Mouse (Mus musculus) adrenal gland, adult 18-20 months (tissue): ENCODE data around the gene Sirpb1b. TPM values are rescaled to one million over a fixed set of nuclear protein-coding genes. Genes with fewer than 3 reads are reported as not detected.
"Not testable (repeated sequence)": the region's sequence is repeated elsewhere in the genome, so short reads cannot be mapped to it uniquely, and the experiment has no call there.

Source experiments
- DNase-seq, 2 experiments: peaks; one replicate each; pipeline ENCODE4 v3.0.0; 2021 to 2022; ENCODE audit warnings: low spot score in 2 of 2
- long read RNA-seq, 2 experiments: library from polyadenylated mRNA; stranded (forward); transcript quantifications; one replicate each; pipeline ENCODE4 v2.0.0; 2021
- total RNA-seq, 2 experiments: library from RNA; stranded (reverse); gene quantifications; 1 replicate in 1 of 2; 2 replicates in 1 of 2; pipeline ENCODE4 v1.2.3; 2021

Sirpb1b gene
- under 1 TPM in 1 of 2 experiments, not detected in 1; 0.61 TPM for total RNA-seq
- long read RNA-seq, experiment 1: 0 reads
- long read RNA-seq, experiment 2: 0 reads

DNA sequence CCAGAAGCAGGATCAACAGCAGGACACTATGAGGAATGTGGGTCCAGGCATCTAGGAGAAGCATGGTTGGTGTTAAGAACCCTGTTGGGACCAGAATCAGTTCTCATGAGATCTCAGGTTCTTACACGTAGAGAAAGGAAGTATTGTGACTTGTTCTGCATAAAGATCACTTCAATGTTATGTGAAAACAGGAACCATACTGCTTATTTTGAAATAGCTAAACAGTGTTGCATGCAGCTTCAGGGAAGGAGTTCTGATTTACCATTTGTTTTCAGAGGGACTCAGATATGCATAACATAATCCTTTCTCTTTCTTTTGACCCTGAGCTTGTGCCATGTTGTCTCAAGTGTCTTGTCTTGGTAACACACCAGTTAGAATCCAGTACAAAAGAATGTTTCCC, at the start of gene Sirpb1b:
Gene Sirpb1b, minus strand, starts transcription at position 179 of the 400 bp plus-strand sequence.
- DNase-seq: not testable (repeated sequence)

DNA sequence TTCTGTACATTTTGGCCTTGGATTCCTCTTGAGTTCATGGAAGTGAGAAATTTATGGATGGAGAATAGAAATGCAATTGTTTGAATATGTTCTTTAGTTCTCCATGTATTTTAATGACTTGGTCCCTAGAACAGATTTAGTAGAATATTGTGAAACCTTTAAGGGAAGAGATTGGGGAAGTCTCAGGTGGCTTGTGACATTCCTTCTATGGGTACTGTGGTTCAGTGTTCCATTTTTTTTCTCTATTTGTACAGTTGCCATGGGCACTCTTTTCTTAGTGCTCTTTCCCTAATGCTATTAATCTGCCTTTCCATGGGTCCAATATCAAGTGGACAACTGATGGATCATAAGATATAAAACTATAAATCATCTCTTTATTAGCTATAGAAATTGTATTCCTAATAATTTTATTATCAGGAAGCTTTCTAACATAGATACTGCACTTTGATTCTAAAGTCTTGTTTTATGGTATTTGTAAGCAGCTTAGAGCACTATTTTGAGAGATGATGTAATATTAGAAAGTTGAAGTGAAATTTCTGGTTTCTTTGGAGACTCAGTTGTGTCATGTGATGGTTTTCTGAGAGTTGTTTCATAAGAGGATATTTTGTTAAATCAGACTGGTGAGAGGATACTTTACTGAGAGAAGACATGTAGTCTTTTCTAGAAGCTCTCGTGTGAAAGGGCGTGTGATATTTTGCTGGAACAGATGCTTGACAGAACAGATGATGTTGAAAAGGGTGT, 15.7 kb upstream of the Sirpb1b start:
- not testable (repeated sequence) for DNase-seq

DNA sequence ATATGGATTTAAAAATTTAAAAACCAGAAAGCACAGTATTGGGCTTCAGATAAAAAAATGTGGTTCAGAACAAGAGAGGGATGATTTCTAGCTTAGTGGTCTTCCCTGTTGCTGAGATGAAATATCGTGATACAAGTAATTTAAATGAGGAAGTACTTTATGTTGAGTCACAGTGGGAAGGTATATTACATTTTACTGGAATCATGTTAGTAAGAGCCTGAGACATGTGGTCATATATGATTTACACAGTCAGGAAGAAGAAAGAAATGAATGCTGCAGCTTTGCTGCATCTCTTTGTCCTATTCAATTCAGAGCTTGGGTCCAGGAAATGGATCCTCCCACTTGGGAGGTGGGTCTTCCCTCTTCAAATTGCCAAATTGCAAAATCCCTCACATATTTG, 11.8 kb upstream of the Sirpb1b start:
- not testable (repeated sequence) for DNase-seq

DNA sequence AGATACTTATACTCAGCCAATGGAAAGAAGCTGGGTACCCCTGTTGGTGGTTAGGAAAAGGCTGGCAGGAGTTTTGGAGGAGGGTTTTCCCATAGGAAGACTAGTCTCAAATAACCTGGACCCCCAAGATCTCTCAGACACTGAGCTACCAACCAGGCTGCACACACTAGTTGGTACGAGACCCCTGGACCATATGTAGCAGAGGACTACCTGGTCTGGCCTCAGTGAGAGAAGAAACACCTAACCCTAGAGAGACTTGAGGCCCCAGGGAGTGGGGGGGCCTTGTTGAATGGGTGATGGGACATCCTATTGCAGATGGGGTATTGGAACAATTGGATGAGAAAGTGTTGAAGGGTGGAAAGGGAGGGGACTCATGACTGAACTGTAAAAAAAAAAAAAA, 8.6 kb upstream of the Sirpb1b start:
- DNase-seq: no peak

DNA sequence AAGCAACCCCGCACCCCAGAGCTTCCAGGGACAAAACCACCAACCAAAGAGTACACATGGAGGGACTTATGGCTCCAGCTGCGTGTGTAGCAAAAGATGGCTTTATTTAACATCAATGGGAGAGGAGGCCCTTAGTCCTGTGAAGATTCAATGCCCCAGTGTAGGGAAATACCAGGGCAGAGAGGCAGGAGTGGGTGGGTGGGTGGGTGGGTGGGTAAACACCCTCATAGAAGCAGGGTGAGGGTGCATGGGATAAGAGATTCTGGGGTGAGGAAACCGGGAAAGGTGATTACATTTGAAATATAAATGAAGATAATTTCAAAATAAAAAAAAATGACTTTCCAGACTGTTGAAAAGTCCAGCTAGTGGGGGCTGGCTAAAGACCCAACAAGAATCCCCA, 8.1 kb upstream of the Sirpb1b start:
- DNase-seq: not testable (repeated sequence)

DNA sequence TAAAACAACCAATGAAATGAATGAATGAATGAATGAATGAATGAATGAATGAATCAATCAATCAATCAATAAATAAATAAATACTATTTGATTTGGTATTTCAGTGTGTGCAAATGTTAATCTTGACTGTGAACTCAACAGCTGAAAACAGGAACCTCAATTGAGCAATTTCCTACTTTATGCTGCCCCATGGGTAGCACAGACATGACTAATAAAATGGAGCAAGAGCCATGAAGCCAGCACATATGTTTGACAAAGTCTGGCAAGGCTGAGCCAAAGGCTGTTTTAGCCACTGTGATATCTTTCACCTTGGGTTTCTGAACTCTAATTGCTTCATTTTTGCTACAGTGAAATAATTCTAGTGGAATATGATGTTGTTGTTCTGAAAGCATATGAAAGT, 1.6 kb upstream of the Sirpb1b start:
- DNase-seq: not testable (repeated sequence)

DNA sequence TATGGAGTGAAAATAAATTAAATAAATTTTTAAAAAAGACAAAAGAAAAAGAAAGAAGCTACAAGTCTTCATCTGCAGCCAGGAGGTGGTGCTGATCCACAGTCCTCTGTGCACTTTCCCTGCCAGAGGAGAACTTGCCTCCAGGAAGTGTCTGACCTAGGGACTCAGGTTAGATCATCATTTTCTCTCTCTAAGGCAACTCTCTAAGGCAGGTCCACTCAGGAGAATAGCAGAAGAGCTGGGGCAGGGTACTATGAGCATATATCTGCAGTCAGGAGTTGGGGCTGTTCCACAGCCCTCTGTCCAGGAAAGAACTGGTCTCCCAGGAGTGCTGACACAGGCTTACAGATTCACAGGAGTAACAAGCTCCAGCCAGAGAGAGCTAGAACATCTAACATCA, 46.3 kb downstream of the Sirpb1b start:
- no peak for DNase-seq

DNA sequence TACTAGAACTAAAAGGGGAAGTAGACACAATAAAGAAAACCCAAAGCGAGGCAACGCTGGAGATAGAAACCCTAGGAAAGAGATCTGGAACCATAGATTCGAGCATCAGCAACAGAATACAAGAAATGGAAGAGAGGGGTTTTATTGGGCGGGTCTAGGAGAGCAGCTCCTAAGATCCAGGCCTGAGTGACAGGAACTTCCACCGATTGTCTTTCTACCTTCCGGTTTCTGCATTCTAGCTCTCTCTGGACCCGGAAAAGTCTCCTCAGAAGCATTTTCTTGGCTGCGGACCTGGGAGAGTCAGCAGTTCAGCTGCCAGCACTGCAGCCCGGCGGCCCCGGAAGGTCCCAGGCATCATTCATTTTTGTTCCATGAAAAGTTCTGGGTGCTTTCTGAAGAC, 61.3 kb downstream of the Sirpb1b start:
- DNase-seq: not testable (repeated sequence)

DNA sequence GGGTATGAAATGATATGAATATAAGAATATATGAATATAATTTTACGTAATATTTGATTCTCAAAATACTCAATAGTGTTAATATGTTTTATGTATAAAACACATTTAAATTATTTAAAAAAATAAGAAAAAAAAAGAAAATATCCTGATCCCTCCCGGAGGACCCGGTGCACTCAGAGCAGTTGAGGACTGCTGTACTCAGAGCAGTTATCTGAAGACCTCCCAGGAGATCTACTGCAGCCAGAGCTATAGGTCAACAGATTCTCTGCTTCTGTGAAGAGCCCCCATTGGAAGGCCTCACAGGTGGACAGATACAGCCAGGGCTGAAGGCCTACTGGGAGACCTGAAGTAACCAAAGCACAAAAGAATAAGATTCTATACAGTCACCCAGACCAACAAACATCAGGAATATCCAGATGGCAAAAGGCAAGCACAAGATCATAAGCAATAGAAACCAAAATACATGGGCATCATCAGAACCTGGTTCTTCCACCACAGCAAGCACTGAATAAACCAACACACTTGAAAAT, 67.0 kb downstream of the Sirpb1b start:
- DNase-seq: not testable (repeated sequence)

DNA sequence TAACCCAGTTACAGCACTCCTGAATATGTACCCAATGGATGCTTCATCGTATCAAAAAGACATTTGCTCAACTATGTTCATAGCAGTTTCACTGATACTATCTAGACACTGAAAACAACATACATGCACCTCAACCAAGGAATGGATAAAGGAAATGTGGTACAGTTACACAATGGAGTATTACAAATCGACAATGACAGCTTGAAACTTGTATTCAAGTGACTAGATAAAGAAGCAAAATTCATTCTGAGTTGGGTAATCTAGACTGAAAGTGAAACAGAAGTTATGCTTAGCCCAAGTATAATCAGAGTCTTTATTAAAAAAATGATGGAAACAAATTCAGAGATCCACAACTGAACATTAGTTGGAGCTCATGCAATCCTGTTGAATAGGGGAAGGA, 100.0 kb downstream of the Sirpb1b start:
- DNase-seq: not testable (repeated sequence)

DNA sequence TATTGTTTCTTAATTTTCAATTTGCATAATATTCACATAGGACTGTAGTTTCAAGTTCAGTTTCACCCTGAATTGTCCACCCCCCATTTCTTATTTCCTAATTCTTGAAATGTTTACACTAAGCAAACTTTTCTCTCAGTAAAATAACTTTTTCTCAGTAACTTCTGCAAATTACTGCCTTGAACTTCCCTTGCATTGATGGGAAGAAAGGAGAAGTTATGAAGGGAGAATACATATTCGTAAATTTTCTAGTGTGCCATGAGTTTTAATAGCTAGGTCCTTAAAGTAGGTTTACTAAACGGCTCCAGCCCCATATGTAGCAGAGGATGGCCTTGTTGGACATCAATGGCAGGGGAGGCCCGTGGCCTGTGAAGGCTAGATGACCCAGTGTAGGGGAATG, 104.7 kb downstream of the Sirpb1b start:
- DNase-seq: not testable (repeated sequence)

Other genes starting within 250 kb of the Sirpb1b start
- not detected for gene Gm9733, start 242.8 kb downstream of the Sirpb1b start, total RNA-seq
- gene Sirpb1a, start 148.5 kb downstream of the Sirpb1b start, total RNA-seq: under 1 TPM; 0.40 to 0.61 TPM